In genomic region chr10:4430399-4430798, GRCm38 (mm10) we compare ENCODE assay signal across 1 mouse cellular context.
TF ChIP-seq lines count a peak whose summit lies in the region.

No protein-coding gene starts in this region.

TF ChIP-seq in CH12.LX, 34 proteins besides CTCF, POLR2A, EP300 and RAD21 (continued from another document):
- peak; percentile 80 for TF ChIP-seq TBP (conservative IDR thresholded peaks at IDR 0.05; ENCODE audit: low read depth, low read length)
- no peak for TF ChIP-seq ZC3H11A (IDR thresholded peaks at IDR 0.05; ENCODE audit: low read depth, low read length)
- TF ChIP-seq ETS1 (conservative IDR thresholded peaks at IDR 0.05; ENCODE audit: low read depth, low read length): no peak; the same call in 1 of the 2 replicates
- no peak for TF ChIP-seq ZMIZ1 (IDR thresholded peaks at IDR 0.05; ENCODE audit: low read depth, low read length)
- TF ChIP-seq ELF1 (IDR thresholded peaks at IDR 0.05; ENCODE audit: low read depth, low read length): peak; percentile 96
- TF ChIP-seq ZKSCAN1 (IDR thresholded peaks at IDR 0.05; ENCODE audit: borderline replicate concordance, low read depth, low read length): no peak
- peak; percentile 82 for TF ChIP-seq MAX (IDR thresholded peaks at IDR 0.05; ENCODE audit: low read length)
- TF ChIP-seq MAZ (IDR thresholded peaks at IDR 0.05; ENCODE audit: low read depth, low read length): no peak
- TF ChIP-seq SIN3A (IDR thresholded peaks at IDR 0.05; ENCODE audit: low read length): peak; percentile 87
- TF ChIP-seq TCF12 (IDR thresholded peaks at IDR 0.05; ENCODE audit: low read depth, low read length): no peak
- TF ChIP-seq MYC (IDR thresholded peaks at IDR 0.05; ENCODE audit: low read depth, low read length): peak; percentile 42; the same call in 1 of the 2 replicates
- no peak for TF ChIP-seq JUN (IDR thresholded peaks at IDR 0.05; ENCODE audit: insufficient read depth, low read depth, low read length)
- peak; percentile 37; the same call in 1 of the 2 replicates for TF ChIP-seq HCFC1 (IDR thresholded peaks at IDR 0.05; ENCODE audit: low read depth, low read length)
- no peak for TF ChIP-seq MAFK (IDR thresholded peaks at IDR 0.05; ENCODE audit: insufficient replicate concordance, low read length)
